Mouse (Mus musculus): ENCODE data around the gene Wnt11. TPM values are rescaled to one million over a fixed set of nuclear protein-coding genes. Genes with fewer than 3 reads are reported as not detected.

The Wnt11 gene
- polyA plus RNA-seq (2015; fragmentation: Nextera tagmentation; extraction: Ambion mirVana): 15.8 and 17.4 TPM in 2 replicates

- H3K9me3 ChIP-seq: no peaks in the 10 kb centered on the region
- peak within 1 kb of the TSS; percentile 97 for H3K4me2 ChIP-seq
- no peak within 1 kb of the TSS for H3K27ac ChIP-seq (replicated peaks)
- peaks cover 71% of the 10 kb centered on the region for H3K27me3 ChIP-seq (replicated peaks)
- peak within 1 kb of the TSS; percentile 67 for H3K4me3 ChIP-seq
- H3K9ac ChIP-seq: peak within 1 kb of the TSS; percentile 82
- ATAC-seq (ENCODE audit: extremely low read depth, insufficient number of reproducible peaks, low FRiP score, low TSS enrichment): no peak
- H3K4me1 ChIP-seq: peaks cover 53% of the 10 kb centered on the region
- H3K36me3 ChIP-seq: no peaks in the 10 kb centered on the region
- WGBS: under 1% methylated on average over 66 of the region's 66 CpGs
Measured at GRCm38 (mm10) chr7:98834711-98835321, at the start of gene Wnt11. Gene Wnt11 (plus strand): TSS chr7:98835112.

- Histone ChIP-seq H3K4me2 (no peak overlapping the region; the same call in 1 of the 2 replicates), H3K4me1 (peaks cover 55% of the 10 kb centered on the region), H3K27ac (replicated peaks) (peak overlapping the region; percentile 28; the same call in 1 of the 2 replicates), H3K36me3 (no peaks in the 10 kb centered on the region), H3K9me3 (no peaks in the 10 kb centered on the region), H3K4me3 (no peak overlapping the region), H3K27me3 (replicated peaks) (no peaks in the 10 kb centered on the region), H3K9ac (peak overlapping the region; percentile 33; the same call in 1 of the 2 replicates)
- ATAC-seq (ENCODE audit: extremely low read depth, insufficient number of reproducible peaks, low FRiP score, low TSS enrichment): no peak
- 38% methylated on average over 11 of the region's 11 CpGs for WGBS
Measured at GRCm38 (mm10) chr7:98786792-98787612, 47.9 kb upstream of the Wnt11 start.

GRCm38 (mm10) chr7:98788721-98789120, 46.2 kb upstream of the Wnt11 start:
- Histone ChIP-seq H3K27me3 (replicated peaks) (no peaks in the 10 kb centered on the region), H3K36me3 (no peaks in the 10 kb centered on the region), H3K9ac (no peak overlapping the region), H3K27ac (replicated peaks) (no peak overlapping the region), H3K4me1 (peaks cover 49% of the 10 kb centered on the region), H3K4me2 (no peak overlapping the region), H3K9me3 (no peaks in the 10 kb centered on the region), H3K4me3 (no peak overlapping the region)
- ATAC-seq (ENCODE audit: extremely low read depth, insufficient number of reproducible peaks, low FRiP score, low TSS enrichment): no peak
- WGBS: 69% methylated on average over 7 of the region's 7 CpGs

- peaks cover 49% of the 10 kb centered on the region for H3K4me1 ChIP-seq
- no peaks in the 10 kb centered on the region for H3K36me3 ChIP-seq
- WGBS: 41% methylated on average over 4 of the region's 4 CpGs
- H3K4me3 ChIP-seq: no peak overlapping the region
- ATAC-seq (ENCODE audit: extremely low read depth, insufficient number of reproducible peaks, low FRiP score, low TSS enrichment): no peak
- no peak overlapping the region for H3K9ac ChIP-seq
- H3K4me2 ChIP-seq: no peak overlapping the region
- no peak overlapping the region for H3K27ac ChIP-seq (replicated peaks)
- H3K27me3 ChIP-seq (replicated peaks): no peaks in the 10 kb centered on the region
- H3K9me3 ChIP-seq: no peaks in the 10 kb centered on the region
Measured at GRCm38 (mm10) chr7:98789121-98789520, 45.8 kb upstream of the Wnt11 start.

GRCm38 (mm10) chr7:98791864-98792263, 43.0 kb upstream of the Wnt11 start:
- no peaks in the 10 kb centered on the region for H3K36me3 ChIP-seq
- 86% methylated on average over 5 of the region's 5 CpGs for WGBS
- no peak overlapping the region for H3K27ac ChIP-seq (replicated peaks)
- H3K4me2 ChIP-seq: no peak overlapping the region
- H3K4me3 ChIP-seq: no peak overlapping the region
- H3K4me1 ChIP-seq: peaks cover 40% of the 10 kb centered on the region
- H3K9ac ChIP-seq: no peak overlapping the region
- no peak for ATAC-seq (ENCODE audit: extremely low read depth, insufficient number of reproducible peaks, low FRiP score, low TSS enrichment)
- no peaks in the 10 kb centered on the region for H3K9me3 ChIP-seq
- no peaks in the 10 kb centered on the region for H3K27me3 ChIP-seq (replicated peaks)

- WGBS: 43% methylated on average over 5 of the region's 5 CpGs
- Histone ChIP-seq H3K27me3 (replicated peaks) (no peaks in the 10 kb centered on the region), H3K4me2 (no peak overlapping the region), H3K27ac (replicated peaks) (no peak overlapping the region), H3K4me3 (no peak overlapping the region), H3K36me3 (no peaks in the 10 kb centered on the region), H3K9ac (no peak overlapping the region), H3K4me1 (peaks cover 23% of the 10 kb centered on the region), H3K9me3 (no peaks in the 10 kb centered on the region)
- no peak for ATAC-seq (ENCODE audit: extremely low read depth, insufficient number of reproducible peaks, low FRiP score, low TSS enrichment)
Measured at GRCm38 (mm10) chr7:98793811-98794210, 41.1 kb upstream of the Wnt11 start.

GRCm38 (mm10) chr7:98794444-98794843, 40.5 kb upstream of the Wnt11 start:
- Histone ChIP-seq H3K27ac (replicated peaks) (no peak overlapping the region), H3K36me3 (no peaks in the 10 kb centered on the region), H3K4me2 (no peak overlapping the region), H3K4me1 (peaks cover 17% of the 10 kb centered on the region), H3K4me3 (no peak overlapping the region), H3K9ac (no peak overlapping the region), H3K27me3 (replicated peaks) (no peaks in the 10 kb centered on the region), H3K9me3 (no peaks in the 10 kb centered on the region)
- no peak for ATAC-seq (ENCODE audit: extremely low read depth, insufficient number of reproducible peaks, low FRiP score, low TSS enrichment)
- WGBS: 63% methylated on average over 3 of the region's 3 CpGs

- 86% methylated on average over 5 of the region's 5 CpGs for WGBS
- Histone ChIP-seq H3K27me3 (replicated peaks) (no peaks in the 10 kb centered on the region), H3K4me1 (peaks cover 22% of the 10 kb centered on the region), H3K4me3 (no peak overlapping the region), H3K27ac (replicated peaks) (no peak overlapping the region), H3K9me3 (no peaks in the 10 kb centered on the region), H3K9ac (no peak overlapping the region), H3K36me3 (no peaks in the 10 kb centered on the region), H3K4me2 (no peak overlapping the region)
- no peak for ATAC-seq (ENCODE audit: extremely low read depth, insufficient number of reproducible peaks, low FRiP score, low TSS enrichment)
Measured at GRCm38 (mm10) chr7:98795637-98796036, 39.3 kb upstream of the Wnt11 start.

GRCm38 (mm10) chr7:98797347-98798133, 37.4 kb upstream of the Wnt11 start:
- Histone ChIP-seq H3K9me3 (no peaks in the 10 kb centered on the region), H3K27ac (replicated peaks) (no peak overlapping the region), H3K36me3 (no peaks in the 10 kb centered on the region), H3K4me2 (no peak overlapping the region), H3K4me3 (no peak overlapping the region), H3K9ac (no peak overlapping the region), H3K4me1 (peaks cover 34% of the 10 kb centered on the region), H3K27me3 (replicated peaks) (no peaks in the 10 kb centered on the region)
- WGBS: 45% methylated on average over 5 of the region's 5 CpGs
- no peak for ATAC-seq (ENCODE audit: extremely low read depth, insufficient number of reproducible peaks, low FRiP score, low TSS enrichment)

- Histone ChIP-seq H3K4me1 (peaks cover 33% of the 10 kb centered on the region), H3K9ac (no peak overlapping the region), H3K27ac (replicated peaks) (no peak overlapping the region), H3K4me2 (no peak overlapping the region), H3K4me3 (no peak overlapping the region), H3K9me3 (no peaks in the 10 kb centered on the region), H3K27me3 (replicated peaks) (no peaks in the 10 kb centered on the region), H3K36me3 (no peaks in the 10 kb centered on the region)
- WGBS: 33% methylated on average over 3 of the region's 3 CpGs
- no peak for ATAC-seq (ENCODE audit: extremely low read depth, insufficient number of reproducible peaks, low FRiP score, low TSS enrichment)
Measured at GRCm38 (mm10) chr7:98798134-98798417, 36.8 kb upstream of the Wnt11 start.

- WGBS: 58% methylated on average over 8 of the region's 8 CpGs
- Histone ChIP-seq H3K4me1 (peaks cover 17% of the 10 kb centered on the region), H3K4me2 (peak overlapping the region; percentile 14; the same call in 1 of the 2 replicates), H3K9ac (no peak overlapping the region), H3K4me3 (no peak overlapping the region), H3K27me3 (replicated peaks) (no peaks in the 10 kb centered on the region), H3K27ac (replicated peaks) (no peak overlapping the region), H3K36me3 (no peaks in the 10 kb centered on the region), H3K9me3 (no peaks in the 10 kb centered on the region)
- no peak for ATAC-seq (ENCODE audit: extremely low read depth, insufficient number of reproducible peaks, low FRiP score, low TSS enrichment)
Measured at GRCm38 (mm10) chr7:98800435-98800834, 34.5 kb upstream of the Wnt11 start.
